Mouse (Mus musculus): ENCODE data around the gene Inpp4a.

DNA sequence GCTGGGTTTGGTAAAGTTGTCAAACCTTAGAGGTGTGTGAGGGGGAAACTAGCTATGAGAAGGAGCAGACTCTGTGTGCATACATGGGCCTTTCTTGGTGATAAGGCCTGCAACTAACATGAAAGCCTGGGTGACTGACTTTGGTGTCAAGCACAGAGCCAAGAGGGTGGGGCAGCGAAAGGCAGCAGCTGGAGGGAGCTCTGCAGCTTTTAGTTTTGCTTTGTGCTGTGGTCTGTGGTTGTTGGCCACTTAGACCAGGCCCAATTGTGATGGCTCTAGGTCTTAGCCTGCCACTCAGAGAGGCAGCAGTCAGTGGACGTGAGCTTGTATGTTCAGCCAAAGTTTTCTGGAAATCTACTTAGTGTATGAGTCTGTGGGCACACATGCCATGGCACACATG is 7.9 kb downstream of the Inpp4a start:
- TF ChIP-seq CTCF (IDR thresholded peaks at IDR 0.05; ENCODE audit: control insufficient read depth, insufficient read depth, insufficient read length) (no peak), CEBPB (IDR thresholded peaks at IDR 0.05; ENCODE audit: low read depth) (no peak)
